Mouse (Mus musculus): ENCODE measurements at regions not wholly inside any gene's neighbourhood (a gene's known extent, or its start where the extent isn't known, plus 50 kb on each side); places are given as distances from the start of the nearest gene placed in this dataset.

- ATAC-seq: no peak
- WGBS: 63% methylated on average over 6 of the region's 6 CpGs
Observed at GRCm38 (mm10) chr8:41830407-41830806, 413.5 kb upstream of the Frg1 start.

GRCm38 (mm10) chr8:41824928-41825327, 408.1 kb upstream of the Frg1 start:
- 22% methylated on average over 7 of the region's 7 CpGs for WGBS
- Histone ChIP-seq H3K27me3 (replicated peaks; ENCODE audit: control insufficient read depth, insufficient read depth, low read length) (no peaks in the 10 kb centered on the region), H3K4me2 (ENCODE audit: low read length) (no peak overlapping the region), H3K9ac (replicated peaks; ENCODE audit: low read depth, low read length) (no peak overlapping the region), H3K36me3 (ENCODE audit: control insufficient read depth, insufficient read depth) (no peaks in the 10 kb centered on the region), H3K9me3 (ENCODE audit: control insufficient read depth, low read length) (no peaks in the 10 kb centered on the region), H3K4me1 (replicated peaks; ENCODE audit: control insufficient read depth, insufficient read depth, low read length) (no peaks in the 10 kb centered on the region), H3K4me3 (replicated peaks; ENCODE audit: low read length) (no peak overlapping the region), H3K27ac (ENCODE audit: low read length) (no peak overlapping the region)
- ATAC-seq: peak; percentile 76; the same call in 1 of the 2 replicates

More at GRCm38 (mm10) chr8:41830407-41830806, 413.5 kb upstream of the Frg1 start:
- no peaks in the 10 kb centered on the region for H3K36me3 ChIP-seq (ENCODE audit: control insufficient read depth, insufficient read depth)
- H3K9ac ChIP-seq (replicated peaks; ENCODE audit: low read depth, low read length): no peak overlapping the region
- no peak overlapping the region for H3K4me2 ChIP-seq (ENCODE audit: low read length)
- no peaks in the 10 kb centered on the region for H3K4me1 ChIP-seq (replicated peaks; ENCODE audit: control insufficient read depth, insufficient read depth, low read length)
- no peaks in the 10 kb centered on the region for H3K9me3 ChIP-seq (ENCODE audit: control insufficient read depth, low read length)
- no peak overlapping the region for H3K4me3 ChIP-seq (replicated peaks; ENCODE audit: low read length)
- H3K27ac ChIP-seq (ENCODE audit: low read length): no peak overlapping the region
- no peaks in the 10 kb centered on the region for H3K27me3 ChIP-seq (replicated peaks; ENCODE audit: control insufficient read depth, insufficient read depth, low read length)

GRCm38 (mm10) chr8:41823041-41823440, 406.2 kb upstream of the Frg1 start:
- no peaks in the 10 kb centered on the region for H3K27me3 ChIP-seq (replicated peaks; ENCODE audit: control insufficient read depth, insufficient read depth, low read length)
- H3K4me2 ChIP-seq (ENCODE audit: low read length): no peak overlapping the region
- no peaks in the 10 kb centered on the region for H3K9me3 ChIP-seq (ENCODE audit: control insufficient read depth, low read length)
- 83% methylated on average over 8 of the region's 8 CpGs for WGBS
- no peaks in the 10 kb centered on the region for H3K4me1 ChIP-seq (replicated peaks; ENCODE audit: control insufficient read depth, insufficient read depth, low read length)
- ATAC-seq: no peak
- H3K4me3 ChIP-seq (replicated peaks; ENCODE audit: low read length): no peak overlapping the region
- H3K36me3 ChIP-seq (ENCODE audit: control insufficient read depth, insufficient read depth): no peaks in the 10 kb centered on the region
- no peak overlapping the region for H3K9ac ChIP-seq (replicated peaks; ENCODE audit: low read depth, low read length)
- H3K27ac ChIP-seq (ENCODE audit: low read length): no peak overlapping the region

GRCm38 (mm10) chr8:41821676-41822075, 404.8 kb upstream of the Frg1 start:
- Histone ChIP-seq H3K27ac (ENCODE audit: low read length) (no peak overlapping the region), H3K9me3 (ENCODE audit: control insufficient read depth, low read length) (no peaks in the 10 kb centered on the region), H3K4me2 (ENCODE audit: low read length) (no peak overlapping the region), H3K4me3 (replicated peaks; ENCODE audit: low read length) (no peak overlapping the region), H3K36me3 (ENCODE audit: control insufficient read depth, insufficient read depth) (no peaks in the 10 kb centered on the region), H3K9ac (replicated peaks; ENCODE audit: low read depth, low read length) (no peak overlapping the region), H3K4me1 (replicated peaks; ENCODE audit: control insufficient read depth, insufficient read depth, low read length) (no peaks in the 10 kb centered on the region), H3K27me3 (replicated peaks; ENCODE audit: control insufficient read depth, insufficient read depth, low read length) (no peaks in the 10 kb centered on the region)
- 96% methylated on average over 5 of the region's 5 CpGs for WGBS
- ATAC-seq: no peak

GRCm38 (mm10) chr8:41820605-41821395, 403.9 kb upstream of the Frg1 start:
- no peak overlapping the region for H3K9ac ChIP-seq (replicated peaks; ENCODE audit: low read depth, low read length)
- H3K36me3 ChIP-seq (ENCODE audit: control insufficient read depth, insufficient read depth): no peaks in the 10 kb centered on the region
- 88% methylated on average over 4 of the region's 4 CpGs for WGBS
- no peak overlapping the region for H3K27ac ChIP-seq (ENCODE audit: low read length)
- H3K4me3 ChIP-seq (replicated peaks; ENCODE audit: low read length): no peak overlapping the region
- H3K4me1 ChIP-seq (replicated peaks; ENCODE audit: control insufficient read depth, insufficient read depth, low read length): no peaks in the 10 kb centered on the region
- no peaks in the 10 kb centered on the region for H3K9me3 ChIP-seq (ENCODE audit: control insufficient read depth, low read length)
- H3K4me2 ChIP-seq (ENCODE audit: low read length): no peak overlapping the region
- H3K27me3 ChIP-seq (replicated peaks; ENCODE audit: control insufficient read depth, insufficient read depth, low read length): no peaks in the 10 kb centered on the region
- ATAC-seq: no peak

- no peak overlapping the region for H3K9ac ChIP-seq (replicated peaks; ENCODE audit: low read depth, low read length)
- H3K27ac ChIP-seq (ENCODE audit: low read length): no peak overlapping the region
- no peak overlapping the region for H3K4me3 ChIP-seq (replicated peaks; ENCODE audit: low read length)
- H3K4me1 ChIP-seq (replicated peaks; ENCODE audit: control insufficient read depth, insufficient read depth, low read length): no peaks in the 10 kb centered on the region
- ATAC-seq: no peak
- no peaks in the 10 kb centered on the region for H3K9me3 ChIP-seq (ENCODE audit: control insufficient read depth, low read length)
- WGBS: 61% methylated on average over 5 of the region's 5 CpGs
- H3K4me2 ChIP-seq (ENCODE audit: low read length): no peak overlapping the region
- no peaks in the 10 kb centered on the region for H3K27me3 ChIP-seq (replicated peaks; ENCODE audit: control insufficient read depth, insufficient read depth, low read length)
- H3K36me3 ChIP-seq (ENCODE audit: control insufficient read depth, insufficient read depth): no peaks in the 10 kb centered on the region
Observed at GRCm38 (mm10) chr8:41818577-41818976, 401.7 kb upstream of the Frg1 start.

- Histone ChIP-seq H3K27me3 (replicated peaks; ENCODE audit: control insufficient read depth, insufficient read depth, low read length) (no peaks in the 10 kb centered on the region), H3K4me2 (ENCODE audit: low read length) (no peak overlapping the region), H3K4me1 (replicated peaks; ENCODE audit: control insufficient read depth, insufficient read depth, low read length) (no peaks in the 10 kb centered on the region), H3K9ac (replicated peaks; ENCODE audit: low read depth, low read length) (no peak overlapping the region), H3K9me3 (ENCODE audit: control insufficient read depth, low read length) (no peaks in the 10 kb centered on the region), H3K27ac (ENCODE audit: low read length) (no peak overlapping the region), H3K4me3 (replicated peaks; ENCODE audit: low read length) (no peak overlapping the region), H3K36me3 (ENCODE audit: control insufficient read depth, insufficient read depth) (no peaks in the 10 kb centered on the region)
- ATAC-seq: no peak
- 93% methylated on average over 1 of the region's 1 CpGs for WGBS
Observed at GRCm38 (mm10) chr8:41818079-41818478, 401.2 kb upstream of the Frg1 start.

GRCm38 (mm10) chr8:41815272-41815671, 398.4 kb upstream of the Frg1 start:
- H3K36me3 ChIP-seq (ENCODE audit: control insufficient read depth, insufficient read depth): no peaks in the 10 kb centered on the region
- H3K4me1 ChIP-seq (replicated peaks; ENCODE audit: control insufficient read depth, insufficient read depth, low read length): no peaks in the 10 kb centered on the region
- 88% methylated on average over 3 of the region's 3 CpGs for WGBS
- no peaks in the 10 kb centered on the region for H3K27me3 ChIP-seq (replicated peaks; ENCODE audit: control insufficient read depth, insufficient read depth, low read length)
- no peak overlapping the region for H3K27ac ChIP-seq (ENCODE audit: low read length)
- ATAC-seq: no peak
- H3K4me3 ChIP-seq (replicated peaks; ENCODE audit: low read length): no peak overlapping the region
- H3K9me3 ChIP-seq (ENCODE audit: control insufficient read depth, low read length): no peaks in the 10 kb centered on the region
- no peak overlapping the region for H3K4me2 ChIP-seq (ENCODE audit: low read length)
- no peak overlapping the region for H3K9ac ChIP-seq (replicated peaks; ENCODE audit: low read depth, low read length)

- Histone ChIP-seq H3K27ac (ENCODE audit: low read length) (no peak overlapping the region), H3K36me3 (ENCODE audit: control insufficient read depth, insufficient read depth) (no peaks in the 10 kb centered on the region), H3K4me1 (replicated peaks; ENCODE audit: control insufficient read depth, insufficient read depth, low read length) (no peaks in the 10 kb centered on the region), H3K9ac (replicated peaks; ENCODE audit: low read depth, low read length) (no peak overlapping the region), H3K4me2 (ENCODE audit: low read length) (no peak overlapping the region), H3K9me3 (ENCODE audit: control insufficient read depth, low read length) (no peaks in the 10 kb centered on the region), H3K27me3 (replicated peaks; ENCODE audit: control insufficient read depth, insufficient read depth, low read length) (no peaks in the 10 kb centered on the region), H3K4me3 (replicated peaks; ENCODE audit: low read length) (no peak overlapping the region)
- WGBS: 76% methylated on average over 2 of the region's 2 CpGs
- ATAC-seq: no peak
Observed at GRCm38 (mm10) chr8:41795625-41796024, 378.8 kb upstream of the Frg1 start.
